Mouse (Mus musculus): ENCODE results near the gene Olfr976.
"Not testable (repeated sequence)": the region's sequence is repeated elsewhere in the genome, so short reads cannot be mapped to it uniquely, and the experiment has no call there.

Olfr976 gene

GRCm38 (mm10) chr9:39961033-39961432 is at the start of gene Olfr976:
TSS of gene Olfr976 (minus strand) at chr9:39961133.
- not testable (repeated sequence) for DNase-seq

DNA sequence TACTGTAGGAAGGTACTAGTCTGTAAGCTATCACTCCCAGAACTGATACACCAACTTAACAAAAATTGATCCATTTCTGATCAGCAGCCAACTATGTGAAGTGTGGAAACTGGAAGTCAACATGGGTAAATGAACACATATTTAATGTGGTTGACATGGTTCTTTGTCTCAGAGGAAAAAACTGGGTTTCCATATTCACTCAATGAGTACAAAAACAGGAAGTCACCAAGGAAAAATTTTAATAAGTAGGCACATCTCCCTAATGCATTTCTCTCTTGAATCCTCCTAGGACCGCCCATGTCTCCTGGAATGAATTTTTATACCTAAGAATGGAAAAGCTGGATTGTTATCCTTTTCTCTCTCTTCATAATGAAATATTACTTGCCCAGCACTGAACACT is 48.5 kb upstream of the Olfr976 start, which contains the start of gene Olfr980:
Gene Olfr980 (minus strand): TSS at position 101 of the 400 bp plus-strand sequence.
- no peak for DNase-seq

DNA sequence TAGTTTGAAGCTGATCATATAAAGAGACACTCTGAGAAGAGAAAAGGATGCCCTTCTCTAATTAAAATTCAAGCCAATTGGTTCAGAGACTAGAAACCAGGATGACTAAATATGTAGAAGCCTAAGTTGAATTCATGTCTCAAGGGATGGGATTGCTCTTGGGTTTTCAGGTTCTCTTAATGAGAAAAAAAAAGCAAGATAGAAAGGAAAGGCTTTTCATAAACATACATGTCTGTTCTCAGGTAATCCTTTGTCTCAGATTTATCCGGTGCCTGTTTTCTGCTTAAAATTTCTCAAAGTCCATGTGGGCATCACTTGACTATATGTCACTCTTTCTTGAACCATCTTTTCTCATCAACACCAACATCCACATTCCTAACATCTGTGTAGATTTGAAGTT is 42.4 kb upstream of the Olfr976 start, which contains the start of gene Olfr979:
Gene Olfr979 (minus strand): TSS at position 101 of the 400 bp plus-strand sequence.
- no peak for DNase-seq

DNA sequence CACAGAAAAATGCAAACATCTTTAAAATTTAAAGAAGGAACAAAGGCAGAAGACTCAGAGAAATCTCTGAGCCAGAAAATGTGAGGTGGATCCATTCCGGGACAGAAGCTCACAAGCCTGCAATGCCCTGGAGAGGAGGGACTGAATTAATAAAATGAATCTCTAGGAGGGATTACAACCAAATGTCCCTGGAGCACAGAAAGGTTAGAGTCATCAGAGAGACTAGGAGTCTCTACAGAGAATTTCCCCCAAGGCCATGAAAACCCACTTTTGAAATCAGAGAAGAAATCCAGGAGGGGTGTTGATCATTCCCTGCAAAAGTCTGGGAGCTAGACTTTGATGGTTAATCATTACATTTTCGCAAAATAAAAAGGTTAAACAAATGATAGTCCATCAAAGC is 30.9 kb upstream of the Olfr976 start, which contains the start of gene Olfr978:
Gene Olfr978 (plus strand): TSS at position 301 of the 400 bp plus-strand sequence.
- DNase-seq = no peak

DNA sequence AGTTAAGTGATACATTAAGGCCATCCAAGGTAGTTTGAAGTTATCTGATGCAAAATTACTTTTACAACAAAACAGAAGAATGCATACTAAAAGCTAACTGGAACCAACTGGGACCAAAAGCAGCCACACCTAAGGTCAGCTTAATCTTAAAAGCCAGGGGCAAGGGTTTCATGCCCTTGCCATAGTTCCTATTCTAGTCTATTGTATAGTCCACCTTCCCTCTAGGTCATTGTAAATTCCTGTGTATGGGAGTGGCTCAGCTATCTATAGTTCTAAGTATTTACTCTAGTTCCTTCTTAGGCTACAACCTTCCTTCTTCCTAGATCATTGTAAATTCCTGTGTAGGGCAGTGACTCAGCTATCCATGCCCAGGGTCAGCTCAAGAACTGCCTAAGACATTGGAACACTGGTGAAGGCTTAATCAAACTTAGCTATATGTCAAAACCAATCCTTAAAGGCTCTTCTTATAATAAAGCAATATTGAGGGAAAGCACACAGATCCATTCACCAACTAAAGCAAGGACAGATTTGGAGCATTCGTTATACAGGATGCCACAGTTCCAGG is 15.7 kb upstream of the Olfr976 start:
- DNase-seq = not testable (repeated sequence)

DNA sequence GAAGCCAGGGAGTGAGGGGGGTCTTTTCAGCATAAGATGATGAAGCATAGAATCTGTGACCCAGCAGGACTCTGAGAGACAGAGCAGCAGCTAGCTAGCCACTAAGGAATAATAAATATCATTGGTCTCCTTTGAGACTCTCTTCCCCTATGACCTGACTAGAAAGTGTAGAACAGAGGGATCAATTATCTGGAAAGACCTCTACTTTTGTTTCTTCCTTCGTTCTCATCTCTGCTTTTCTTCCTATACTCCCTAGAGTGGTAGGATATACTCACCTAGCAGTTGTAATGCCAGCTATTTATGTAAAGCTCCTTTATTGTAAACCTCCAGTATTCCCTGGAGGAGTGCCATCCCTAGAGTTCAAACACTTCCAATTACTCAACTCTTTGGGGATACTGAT is 9.0 kb downstream of the Olfr976 start, which contains the start of gene Olfr975:
Gene Olfr975 (minus strand): TSS at position 101 of the 400 bp plus-strand sequence.
- DNase-seq = no peak

DNA sequence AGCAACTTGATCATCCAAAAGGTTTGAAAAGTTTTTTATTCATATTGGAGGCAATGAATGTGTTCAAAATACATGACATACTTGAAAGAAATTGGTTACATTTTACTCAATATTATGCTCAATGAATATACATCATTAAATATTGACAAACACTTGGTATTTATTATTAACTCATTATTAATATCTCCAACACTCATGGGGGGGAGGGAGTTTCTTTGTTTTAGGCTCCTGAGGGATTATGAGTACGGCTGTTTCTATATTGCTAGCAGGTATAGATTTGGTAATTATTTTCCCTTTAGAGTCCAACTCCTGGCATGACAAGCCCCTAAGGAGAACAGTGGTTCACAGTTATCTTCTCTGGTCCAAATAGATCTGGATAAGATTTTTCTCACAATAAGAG is 23.7 kb downstream of the Olfr976 start, which contains the start of gene Olfr974:
Gene Olfr974 (plus strand): TSS at position 301 of the 400 bp plus-strand sequence.
- DNase-seq = no peak

GRCm38 (mm10) chr9:39928837-39929236 is 32.1 kb downstream of the Olfr976 start:
- DNase-seq = not testable (repeated sequence)

DNA sequence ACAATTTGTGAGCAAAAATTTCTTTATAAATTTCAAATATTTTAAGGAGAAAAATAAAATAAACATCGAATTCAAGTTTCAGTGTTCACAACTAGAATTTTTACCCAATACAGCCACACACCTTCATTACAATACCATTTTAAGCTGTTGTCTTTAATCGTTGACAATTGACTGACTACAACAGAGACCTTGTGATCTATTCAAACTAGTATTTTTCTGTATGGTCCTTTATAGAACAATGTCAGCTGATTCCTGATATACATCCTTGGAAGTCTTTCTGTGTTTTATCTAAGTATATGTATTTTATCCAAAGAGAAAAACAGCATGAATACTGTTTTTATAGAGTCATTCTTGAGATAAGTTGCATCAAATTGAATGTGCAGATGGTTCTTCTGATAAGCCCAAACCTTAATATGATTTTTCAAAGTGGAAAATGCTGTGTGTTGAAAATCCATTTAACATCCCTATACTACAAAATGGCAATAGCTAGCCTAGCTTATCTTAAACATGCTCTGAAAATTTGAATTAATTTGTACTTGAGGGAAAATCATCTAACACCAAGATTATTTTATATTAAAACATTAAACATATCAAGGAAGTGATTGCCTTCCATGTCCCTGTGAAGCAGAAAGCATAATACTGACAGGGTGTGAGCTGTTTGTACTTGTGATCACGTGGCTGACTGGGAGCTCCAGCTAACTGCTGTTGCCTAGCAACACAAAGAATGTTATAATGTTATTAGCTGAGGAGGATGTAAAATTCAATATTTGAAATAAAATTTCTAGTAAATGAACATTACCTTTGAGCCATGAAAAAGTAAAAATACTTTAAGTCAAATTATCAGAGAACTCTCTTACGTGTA is 32.7 kb downstream of the Olfr976 start:
- not testable (repeated sequence) for DNase-seq

GRCm38 (mm10) chr9:39909939-39910338 is 51.0 kb downstream of the Olfr976 start:
- no peak for DNase-seq

- DNase-seq = no peak
Observed at GRCm38 (mm10) chr9:39907036-39907435, 53.9 kb downstream of the Olfr976 start, which contains the start of gene Olfr229. TSS of gene Olfr229 (plus strand) at chr9:39907336.

GRCm38 (mm10) chr9:39905106-39905505 is 55.8 kb downstream of the Olfr976 start:
- DNase-seq = no peak

All from B cell, adult 2 months (primary cell).